Mouse (Mus musculus) retina, postnatal 1 day (tissue): ENCODE results near the gene Gdf3.
"Not testable (repeated sequence)": the region's sequence is repeated elsewhere in the genome, so short reads cannot be mapped to it uniquely, and the experiment has no call there.

Experiments
- DNase-seq: peaks from one replicate; pipeline ENCODE4 v3.0.0-alpha.2; 2012

Gdf3 gene

GRCm38 (mm10) chr6:122609771-122610170 is at the start of gene Gdf3:
Gene Gdf3 (minus strand): TSS chr6:122610087.
- DNase-seq = peak; percentile 36

GRCm38 (mm10) chr6:122659567-122659966 is 49.7 kb upstream of the Gdf3 start:
- DNase-seq = peak; percentile 62

GRCm38 (mm10) chr6:122657630-122658029 is 47.7 kb upstream of the Gdf3 start:
- DNase-seq = no peak

- DNase-seq = no peak
Observed at GRCm38 (mm10) chr6:122654301-122654700, 44.4 kb upstream of the Gdf3 start.

GRCm38 (mm10) chr6:122650398-122650980 is 40.6 kb upstream of the Gdf3 start:
- DNase-seq = no peak

- DNase-seq = no peak
Observed at GRCm38 (mm10) chr6:122649903-122650302, 40.0 kb upstream of the Gdf3 start.

- not testable (repeated sequence) for DNase-seq
Observed at GRCm38 (mm10) chr6:122644196-122644595, 34.3 kb upstream of the Gdf3 start.

- not testable (repeated sequence) for DNase-seq
Observed at GRCm38 (mm10) chr6:122637566-122637965, 27.7 kb upstream of the Gdf3 start.

GRCm38 (mm10) chr6:122636666-122637065 is 26.8 kb upstream of the Gdf3 start:
- no peak for DNase-seq

- no peak for DNase-seq
Observed at GRCm38 (mm10) chr6:122635315-122635714, 25.4 kb upstream of the Gdf3 start.

- peak; percentile 35 for DNase-seq
Observed at GRCm38 (mm10) chr6:122633411-122633810, 23.5 kb upstream of the Gdf3 start.

GRCm38 (mm10) chr6:122627469-122628108 is 17.7 kb upstream of the Gdf3 start:
- DNase-seq = no peak

- DNase-seq = no peak
Observed at GRCm38 (mm10) chr6:122626110-122626509, 16.2 kb upstream of the Gdf3 start, which contains the start of gene Dppa3. Gene Dppa3 (plus strand): TSS chr6:122626410.

- DNase-seq = no peak
Observed at GRCm38 (mm10) chr6:122625156-122625555, 15.3 kb upstream of the Gdf3 start.

GRCm38 (mm10) chr6:122624480-122624879 is 14.6 kb upstream of the Gdf3 start:
- DNase-seq = no peak

GRCm38 (mm10) chr6:122621066-122621465 is 11.2 kb upstream of the Gdf3 start:
- no peak for DNase-seq

- no peak for DNase-seq
Observed at GRCm38 (mm10) chr6:122616022-122616421, 6.1 kb upstream of the Gdf3 start.

GRCm38 (mm10) chr6:122614047-122614446 is 4.2 kb upstream of the Gdf3 start:
- DNase-seq = no peak

GRCm38 (mm10) chr6:122612426-122612825 is 2.5 kb upstream of the Gdf3 start:
- no peak for DNase-seq

- DNase-seq = no peak
Observed at GRCm38 (mm10) chr6:122609377-122609728, 534 bp downstream of the Gdf3 start.

GRCm38 (mm10) chr6:122608434-122609376 is 1.2 kb downstream of the Gdf3 start:
- DNase-seq = no peak

- no peak for DNase-seq
Observed at GRCm38 (mm10) chr6:122607700-122608099, 2.2 kb downstream of the Gdf3 start.

GRCm38 (mm10) chr6:122606661-122607060 is 3.2 kb downstream of the Gdf3 start:
- DNase-seq = no peak

GRCm38 (mm10) chr6:122605483-122605882 is 4.4 kb downstream of the Gdf3 start:
- DNase-seq = no peak
